Mouse (Mus musculus) lung, postnatal 0 days (tissue): ENCODE data around the gene Slc23a2. TPM values are rescaled to one million over a fixed set of nuclear protein-coding genes. Genes with fewer than 3 reads are reported as not detected.

ENCODE experiments used
- ATAC-seq: fragments of 200-750 bp; cut with Nextera tagmentation; 2 replicates; pipeline ENCODE4 v1.8.0; 2017; ENCODE audit warnings: moderate library complexity
- DNase-seq: peaks from one replicate; pipeline ENCODE4 v3.0.0-alpha.2; 2016; ENCODE audit warnings: low spot score
- H3K27ac ChIP-seq: fragments of 300-500 bp; sonication (generic); 2 replicates; pipeline ENCODE4 v1.5.1; 2014; ENCODE audit warnings: antibody characterized with exemption, mild to moderate bottlenecking, low read length, mixed read lengths
- H3K27me3 ChIP-seq: fragments of 300-500 bp; sonication (generic); replicated peaks from 2 replicates; pipeline ENCODE4 v1.6.1; 2014; ENCODE audit warnings: low read length, mixed read lengths; ENCODE audit not compliant: insufficient read depth
- H3K36me3 ChIP-seq: fragments of 300-500 bp; sonication (generic); 2 replicates; pipeline ENCODE4 v1.6.1; 2014; ENCODE audit warnings: low read length, mixed read lengths; ENCODE audit not compliant: insufficient read depth
- H3K4me1 ChIP-seq: fragments of 300-500 bp; sonication (generic); 2 replicates; pipeline ENCODE4 v1.6.1; 2014; ENCODE audit warnings: antibody characterized with exemption, low read depth, low read length, mixed read lengths; ENCODE audit not compliant: insufficient read depth
- H3K4me2 ChIP-seq: fragments of 300-500 bp; sonication (generic); replicated peaks from 2 replicates; pipeline ENCODE4 v1.6.1; 2014; ENCODE audit warnings: low read depth, mild to moderate bottlenecking, low read length, moderate library complexity, mixed read lengths
- H3K4me3 ChIP-seq: fragments of 300-500 bp; sonication (generic); 2 replicates; pipeline ENCODE4 v1.5.1; 2014; ENCODE audit warnings: low read depth, low read length
- H3K9ac ChIP-seq: fragments of 300-500 bp; sonication (generic); replicated peaks from 2 replicates; pipeline ENCODE4 v1.6.1; 2014; ENCODE audit warnings: low read depth, mild to moderate bottlenecking
- H3K9me3 ChIP-seq: fragments of 300-500 bp; sonication (generic); 2 replicates; pipeline ENCODE4 v1.6.1; 2016; ENCODE audit warnings: low read length, mixed read lengths
- CTCF ChIP-seq: IDR thresholded peaks from 2 replicates; pipeline ENCODE4 v1.5.1; 2016; ENCODE audit warnings: antibody characterized with exemption, mild to moderate bottlenecking
- EP300 ChIP-seq: IDR thresholded peaks from 2 replicates; pipeline ENCODE4 v1.6.1; 2016; ENCODE audit warnings: antibody characterized with exemption, mild to moderate bottlenecking, control low read depth
- WGBS: fragments of 180-500 bp; shearing (Covaris S2); extraction: QIAGEN DNeasy Blood & Tissue Kit; methylation state at CpG from one replicate; pipeline ENCODE4 v1.1.7; 2014; 5-methylcytosine and 5-hydroxymethylcytosine counted together
- polyA plus RNA-seq: library from polyadenylated mRNA; unstranded; fragments of >200 nt; fragmentation: Nextera tagmentation; extraction: Ambion mirVana; gene quantifications from 2 replicates; pipeline ENCODE4 v1.2.1, GENCODE M21; 2015

Slc23a2 gene
- polyA plus RNA-seq, 1 experiment from 2014 or later, result 35.8 TPM

- H3K36me3 ChIP-seq, result no peaks in the 10 kb centered on the region
- DNase-seq (no peak), ATAC-seq (no peak)
- no peak overlapping the region for H3K9ac ChIP-seq
- no peak overlapping the region for H3K4me3 ChIP-seq
- H3K4me2 ChIP-seq, result no peak overlapping the region
- TF ChIP-seq CTCF (no peak), EP300 (no peak)
- no peaks in the 10 kb centered on the region for H3K9me3 ChIP-seq
- H3K27me3 ChIP-seq, result no peaks in the 10 kb centered on the region
- H3K4me1 ChIP-seq, result peaks cover 22% of the 10 kb centered on the region; the same call in 1 of the 2 replicates
- WGBS, result 78% methylated on average over 11 of the region's 11 CpGs
- H3K27ac ChIP-seq, result no peak overlapping the region
Observed at GRCm38 (mm10) chr2:132031364-132032095, 113.4 kb downstream of the Slc23a2 start.

DNA sequence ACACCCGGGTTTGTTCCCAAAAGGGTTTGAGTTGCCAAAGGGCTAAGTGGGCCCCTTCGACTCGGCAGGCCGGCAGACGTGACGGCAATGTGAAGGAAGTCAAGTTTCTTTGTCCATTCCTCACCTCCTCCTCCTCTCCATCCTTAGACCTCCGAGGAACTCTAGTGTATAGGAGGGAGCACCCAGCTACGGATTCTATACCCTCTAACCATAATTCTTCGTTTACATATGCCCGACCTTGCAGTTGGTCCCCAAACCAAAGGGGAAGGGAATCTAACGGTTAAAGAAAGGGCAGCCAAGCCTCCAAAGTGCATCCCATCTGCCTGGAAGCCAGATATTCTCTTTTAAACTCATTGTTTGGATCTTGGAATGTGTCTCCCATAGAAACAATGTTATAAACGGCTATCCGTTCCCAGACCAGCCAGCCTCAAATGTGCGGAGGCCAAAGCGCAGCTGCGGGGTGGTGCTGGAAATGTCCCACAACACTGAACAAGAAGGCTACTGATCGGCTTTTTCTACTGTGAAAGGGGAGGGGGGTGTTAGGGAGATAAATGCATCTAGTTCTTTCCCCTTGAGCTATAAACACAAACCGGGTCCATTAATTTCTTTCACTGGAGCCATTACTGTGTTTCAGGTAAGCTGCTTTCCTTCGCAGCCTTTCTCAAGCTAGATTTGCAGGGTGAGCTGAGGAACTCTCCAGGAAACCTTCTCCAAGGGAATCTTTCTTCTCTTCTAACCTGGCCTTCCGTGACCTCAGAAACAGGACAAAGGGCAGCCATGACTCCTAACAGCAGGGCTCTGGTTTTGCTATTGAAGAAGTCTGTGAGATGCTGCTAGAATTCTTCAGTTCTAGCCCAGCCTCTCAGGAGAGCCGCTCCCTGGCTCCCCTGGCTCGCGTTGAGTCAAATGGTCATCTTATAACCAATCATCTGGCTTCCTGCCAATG, 114.2 kb downstream of the Slc23a2 start:
- peaks cover 22% of the 10 kb centered on the region; the same call in 1 of the 2 replicates for H3K4me1 ChIP-seq
- peak; percentile 62 for DNase-seq
- no peak for ATAC-seq
- no peak overlapping the region for H3K9ac ChIP-seq
- no peaks in the 10 kb centered on the region for H3K27me3 ChIP-seq
- 23% methylated on average over 23 of the region's 23 CpGs for WGBS
- peak overlapping the region; percentile 82 for H3K27ac ChIP-seq
- no peaks in the 10 kb centered on the region for H3K36me3 ChIP-seq
- peak overlapping the region; percentile 90 for H3K4me2 ChIP-seq
- no peak for TF ChIP-seq EP300
- TF ChIP-seq CTCF, result no peak
- H3K4me3 ChIP-seq, result peak overlapping the region; percentile 58
- H3K9me3 ChIP-seq, result no peaks in the 10 kb centered on the region

- ATAC-seq (peak; percentile 92), DNase-seq (peak; percentile 93)
- H3K36me3 ChIP-seq, result no peaks in the 10 kb centered on the region
- H3K9me3 ChIP-seq, result no peaks in the 10 kb centered on the region
- peak within 1 kb of the TSS; percentile 90 for H3K4me2 ChIP-seq
- H3K27ac ChIP-seq, result peak within 1 kb of the TSS; percentile 82
- H3K9ac ChIP-seq, result peak within 1 kb of the TSS; percentile 56
- no peaks in the 10 kb centered on the region for H3K27me3 ChIP-seq
- H3K4me1 ChIP-seq, result peaks cover 22% of the 10 kb centered on the region; the same call in 1 of the 2 replicates
- H3K4me3 ChIP-seq, result peak within 1 kb of the TSS; percentile 58
- TF ChIP-seq CTCF, result peak; percentile 36
- TF ChIP-seq EP300, result no peak
- WGBS, result 4% methylated on average over 23 of the region's 48 CpGs
Observed at GRCm38 (mm10) chr2:132029646-132030417, 115.1 kb downstream of the Slc23a2 start, which contains the start of gene Rassf2. TSS of gene Rassf2 (minus strand) at chr2:132030258.

DNA sequence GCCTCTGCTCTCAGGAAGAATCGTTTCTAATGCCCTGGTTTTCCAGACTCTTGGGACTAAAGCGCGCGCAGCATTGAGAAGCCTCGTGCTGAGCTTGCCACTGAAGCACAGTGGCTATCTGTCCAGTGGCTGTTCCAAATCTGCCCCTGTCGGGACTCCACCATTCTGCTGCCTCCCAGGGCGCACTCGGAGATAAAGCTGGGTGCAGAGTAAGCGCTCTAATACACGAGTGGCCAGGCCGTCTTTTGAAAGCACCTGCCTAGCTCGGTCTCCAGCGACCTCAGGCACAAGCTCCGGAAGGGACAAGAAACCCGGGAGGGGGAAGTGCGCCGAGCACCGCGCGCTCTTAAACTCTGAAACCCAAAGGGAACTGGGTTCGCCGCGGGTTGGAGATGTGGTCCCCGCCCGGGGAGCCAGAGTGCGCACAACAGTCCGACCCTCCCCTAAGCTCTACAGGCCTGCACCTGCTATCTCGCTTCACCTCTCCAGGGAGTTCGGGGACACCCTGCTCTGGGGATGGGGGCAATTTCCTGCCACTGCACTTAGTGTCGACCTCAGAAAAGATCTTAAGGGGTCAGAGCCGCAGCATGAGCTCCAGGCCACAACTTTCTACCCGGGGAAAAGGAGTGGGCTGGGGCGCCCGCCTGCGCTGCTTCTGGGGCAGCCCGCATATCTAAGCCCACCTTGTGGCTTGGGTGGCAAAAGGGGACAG, 115.9 kb downstream of the Slc23a2 start:
- DNase-seq (peak; percentile 47), ATAC-seq (peak; percentile 37)
- Histone ChIP-seq H3K9ac (peak overlapping the region; percentile 56), H3K4me3 (peak overlapping the region; percentile 58), H3K27ac (peak overlapping the region; percentile 82), H3K9me3 (no peaks in the 10 kb centered on the region), H3K36me3 (no peaks in the 10 kb centered on the region), H3K4me1 (peaks cover 22% of the 10 kb centered on the region; the same call in 1 of the 2 replicates), H3K27me3 (no peaks in the 10 kb centered on the region), H3K4me2 (peak overlapping the region; percentile 90)
- no peak for TF ChIP-seq CTCF
- no peak for TF ChIP-seq EP300
- 1% methylated on average over 36 of the region's 36 CpGs for WGBS

GRCm38 (mm10) chr2:132028107-132028506, 116.8 kb downstream of the Slc23a2 start:
- peak overlapping the region; percentile 82; the same call in 1 of the 2 replicates for H3K27ac ChIP-seq
- no peaks in the 10 kb centered on the region for H3K9me3 ChIP-seq
- H3K4me3 ChIP-seq, result peak overlapping the region; percentile 58
- H3K36me3 ChIP-seq, result no peaks in the 10 kb centered on the region
- H3K27me3 ChIP-seq, result no peaks in the 10 kb centered on the region
- peak overlapping the region; percentile 90 for H3K4me2 ChIP-seq
- WGBS, result 38% methylated on average over 5 of the region's 5 CpGs
- peaks cover 22% of the 10 kb centered on the region; the same call in 1 of the 2 replicates for H3K4me1 ChIP-seq
- TF ChIP-seq EP300, result no peak
- no peak for TF ChIP-seq CTCF
- DNase-seq, result no peak
- no peak for ATAC-seq
- no peak overlapping the region for H3K9ac ChIP-seq
